Mouse (Mus musculus): Measurements from ENCODE around the gene Det1. TPM values are rescaled to one million over a fixed set of nuclear protein-coding genes. Genes with fewer than 3 reads are reported as not detected.

Det1 gene
- polyA plus RNA-seq (2012; fragmentation: generic; extraction: Trizol) = 12.0 TPM

- Histone ChIP-seq H3K4me2 (ENCODE audit: low read depth) (peak within 1 kb of the TSS; percentile 98), H3ac (ENCODE audit: control insufficient read depth, insufficient read length) (peak within 1 kb of the TSS; percentile 61)
Measured at GRCm38 (mm10) chr7:78846737-78847434, at the start of gene Det1. TSS of gene Det1 (minus strand) at chr7:78847263.

GRCm38 (mm10) chr7:78895653-78896333 lies 48.7 kb upstream of the Det1 start, which contains the start of gene Aen:
TSS of gene Aen (plus strand) at chr7:78895854.
- no peaks in the 10 kb centered on the region for H3K36me3 ChIP-seq (ENCODE audit: control insufficient read depth, insufficient read depth)
- H3K27me3 ChIP-seq (ENCODE audit: control insufficient read depth, insufficient read depth, insufficient read length) = no peaks in the 10 kb centered on the region
- H3K79me2 ChIP-seq (ENCODE audit: control insufficient read depth, insufficient read depth) = peaks cover 31% of the 10 kb centered on the region
- peak within 1 kb of the TSS; percentile 93 for H3K4me2 ChIP-seq (ENCODE audit: low read depth)
- TF ChIP-seq POLR2A (IDR thresholded peaks at IDR 0.05; ENCODE audit: insufficient read length, low read depth) (peak; percentile 31), E2F4 (IDR thresholded peaks at IDR 0.05; ENCODE audit: insufficient read depth) (no peak), MAX (IDR thresholded peaks at IDR 0.05; ENCODE audit: low read depth) (no peak), TCF12 (IDR thresholded peaks at IDR 0.05; ENCODE audit: insufficient read depth, poor library complexity, severe bottlenecking) (no peak), SRF (IDR thresholded peaks at IDR 0.05; ENCODE audit: control insufficient read depth, insufficient read length, low read depth) (peak; percentile 3)
- H3ac ChIP-seq (ENCODE audit: control insufficient read depth, insufficient read length) = peak within 1 kb of the TSS; percentile 7
- peak within 1 kb of the TSS; percentile 81 for H3K4me3 ChIP-seq

More at GRCm38 (mm10) chr7:78846737-78847434, at the start of gene Det1:
- TF ChIP-seq TCF3 (IDR thresholded peaks at IDR 0.05; ENCODE audit: insufficient read length, low read depth) = no peak
- no peak for TF ChIP-seq USF1 (IDR thresholded peaks at IDR 0.05; ENCODE audit: low read depth)
- TF ChIP-seq SRF (IDR thresholded peaks at IDR 0.05; ENCODE audit: control insufficient read depth, insufficient read length, low read depth) = no peak
- no peak for TF ChIP-seq MAX (IDR thresholded peaks at IDR 0.05; ENCODE audit: low read depth)
- TF ChIP-seq MYOD1 (IDR thresholded peaks at IDR 0.05; ENCODE audit: control insufficient read depth in 1 of 3, insufficient read length in 2 of 3, low read depth in 2 of 3) = no peak
- no peak for TF ChIP-seq E2F4 (IDR thresholded peaks at IDR 0.05; ENCODE audit: insufficient read depth)
- peak; percentile 47 for TF ChIP-seq POLR2AphosphoS2 (IDR thresholded peaks at IDR 0.05; ENCODE audit: insufficient read length, low read depth)
- no peak for TF ChIP-seq TCF12 (IDR thresholded peaks at IDR 0.05; ENCODE audit: insufficient read depth, poor library complexity, severe bottlenecking)
- no peak for TF ChIP-seq CEBPB (IDR thresholded peaks at IDR 0.05; ENCODE audit: insufficient read depth, poor library complexity, severe bottlenecking)
- TF ChIP-seq POLR2A (IDR thresholded peaks at IDR 0.05; ENCODE audit: insufficient read length, low read depth) = peak; percentile 68
- peak in 2 of 3 experiments; percentile 2 to 15 for TF ChIP-seq MYOG (IDR thresholded peaks at IDR 0.05; ENCODE audit: control insufficient read depth in 1 of 3, insufficient read depth in 1 of 3, insufficient read length in 2 of 3, low read depth in 2 of 3)
- no peak for TF ChIP-seq REST (IDR thresholded peaks at IDR 0.05; ENCODE audit: insufficient read depth, insufficient read length)
- Histone ChIP-seq H3K79me2 (ENCODE audit: control insufficient read depth, insufficient read depth) (peaks cover 11% of the 10 kb centered on the region), H3K4me3 (peak within 1 kb of the TSS; percentile 80), H3K36me3 (ENCODE audit: control insufficient read depth, insufficient read depth) (no peaks in the 10 kb centered on the region), H3K27me3 (ENCODE audit: control insufficient read depth, insufficient read depth, insufficient read length) (no peaks in the 10 kb centered on the region)

DNA sequence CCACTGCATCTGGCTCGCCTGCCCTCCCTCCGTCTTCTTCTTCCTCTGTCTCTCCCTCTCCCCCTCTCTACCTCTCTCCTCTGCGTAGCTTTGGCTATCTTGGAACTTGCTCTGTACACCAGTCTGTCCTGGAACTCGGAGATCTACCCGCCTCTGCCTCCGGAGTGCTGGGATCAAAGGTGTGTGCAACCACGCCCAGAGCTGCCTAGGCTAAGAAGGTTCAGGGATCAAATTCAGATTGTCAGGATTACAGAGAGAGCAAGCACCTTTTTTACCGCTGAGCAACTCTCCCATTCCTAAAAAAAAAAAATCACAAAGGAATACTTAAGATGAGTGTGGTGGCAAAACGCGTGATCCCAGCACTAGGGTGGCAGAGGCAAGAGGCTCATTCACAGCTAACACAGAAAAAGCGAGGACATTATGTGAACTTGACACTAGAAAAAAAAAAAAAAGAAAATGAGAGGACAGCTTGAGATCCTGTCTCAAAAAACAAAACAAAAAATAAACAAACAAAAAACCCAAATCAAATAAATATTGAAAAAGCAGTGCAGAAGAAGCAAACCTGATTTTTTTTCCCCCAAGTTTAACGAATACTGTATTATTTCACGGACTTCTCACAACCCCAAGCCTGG lies 48.1 kb upstream of the Det1 start:
- peak overlapping the region; percentile 93 for H3K4me2 ChIP-seq (ENCODE audit: low read depth)
- H3ac ChIP-seq (ENCODE audit: control insufficient read depth, insufficient read length) = peak overlapping the region; percentile 7
- peak overlapping the region; percentile 81 for H3K4me3 ChIP-seq
- TF ChIP-seq MYOD1 (IDR thresholded peaks at IDR 0.05; ENCODE audit: control insufficient read depth in 1 of 3, insufficient read length in 2 of 3, low read depth in 2 of 3) (no peak), CEBPB (IDR thresholded peaks at IDR 0.05; ENCODE audit: insufficient read depth, poor library complexity, severe bottlenecking) (no peak), SRF (IDR thresholded peaks at IDR 0.05; ENCODE audit: control insufficient read depth, insufficient read length, low read depth) (peak; percentile 1), USF1 (IDR thresholded peaks at IDR 0.05; ENCODE audit: low read depth) (no peak), E2F4 (IDR thresholded peaks at IDR 0.05; ENCODE audit: insufficient read depth) (no peak)
- peaks cover 31% of the 10 kb centered on the region for H3K79me2 ChIP-seq (ENCODE audit: control insufficient read depth, insufficient read depth)
- peaks cover 2% of the 10 kb centered on the region for H3K27me3 ChIP-seq (ENCODE audit: control insufficient read depth, insufficient read depth, insufficient read length)
- no peaks in the 10 kb centered on the region for H3K36me3 ChIP-seq (ENCODE audit: control insufficient read depth, insufficient read depth)

GRCm38 (mm10) chr7:78893917-78894316 lies 46.9 kb upstream of the Det1 start:
- Histone ChIP-seq H3K4me3 (no peak overlapping the region), H3K79me2 (ENCODE audit: control insufficient read depth, insufficient read depth) (peaks cover 31% of the 10 kb centered on the region), H3ac (ENCODE audit: control insufficient read depth, insufficient read length) (no peak overlapping the region), H3K27me3 (ENCODE audit: control insufficient read depth, insufficient read depth, insufficient read length) (peaks cover 10% of the 10 kb centered on the region), H3K4me2 (ENCODE audit: low read depth) (no peak overlapping the region), H3K36me3 (ENCODE audit: control insufficient read depth, insufficient read depth) (no peaks in the 10 kb centered on the region)
- TF ChIP-seq USF1 (IDR thresholded peaks at IDR 0.05; ENCODE audit: low read depth) = no peak
- TF ChIP-seq SRF (IDR thresholded peaks at IDR 0.05; ENCODE audit: control insufficient read depth, insufficient read length, low read depth) = no peak
- no peak for TF ChIP-seq REST (IDR thresholded peaks at IDR 0.05; ENCODE audit: insufficient read depth, insufficient read length)
- TF ChIP-seq POLR2A (IDR thresholded peaks at IDR 0.05; ENCODE audit: insufficient read length, low read depth) = no peak
- no peak for TF ChIP-seq E2F4 (IDR thresholded peaks at IDR 0.05; ENCODE audit: insufficient read depth)
- no peak for TF ChIP-seq TCF3 (IDR thresholded peaks at IDR 0.05; ENCODE audit: insufficient read length, low read depth)
- no peak for TF ChIP-seq MYOD1 (IDR thresholded peaks at IDR 0.05; ENCODE audit: control insufficient read depth in 1 of 3, insufficient read length in 2 of 3, low read depth in 2 of 3)
- no peak for TF ChIP-seq TCF12 (IDR thresholded peaks at IDR 0.05; ENCODE audit: insufficient read depth, poor library complexity, severe bottlenecking)
- TF ChIP-seq POLR2AphosphoS2 (IDR thresholded peaks at IDR 0.05; ENCODE audit: insufficient read length, low read depth) = no peak
- TF ChIP-seq MYOG (IDR thresholded peaks at IDR 0.05; ENCODE audit: control insufficient read depth in 1 of 3, insufficient read depth in 1 of 3, insufficient read length in 2 of 3, low read depth in 2 of 3) = no peak
- no peak for TF ChIP-seq CEBPB (IDR thresholded peaks at IDR 0.05; ENCODE audit: insufficient read depth, poor library complexity, severe bottlenecking)
- TF ChIP-seq MAX (IDR thresholded peaks at IDR 0.05; ENCODE audit: low read depth) = no peak
